ENCODE assay signal across 9 mouse cellular contexts in genomic region chr12:85639326-85640008, GRCm38 (mm10). TPM values are rescaled to one million over a fixed set of nuclear protein-coding genes. Genes with fewer than 3 reads are reported as not detected.
DNase-seq lines count a peak whose midpoint lies in the region; ATAC-seq and TF ChIP-seq lines count a peak whose summit lies in the region.
"Had no signal": no experiment of that assay in that cellular context is flagged by ENCODE, and none has a peak within 500 bp of the region (broad histone marks: within the 10 kb centered on the region; RNA-seq: fewer than 3 reads in every experiment).

No protein-coding gene starts in this region.

- peaks cover 15% of the 10 kb centered on the region for H3K4me1 ChIP-seq in cerebellum, adult 2 months (ENCODE audit: control insufficient read depth, insufficient read depth, low read length)
- H3K4me1 ChIP-seq in midbrain, embryonic 13.5 days (replicated peaks): 0 out of 2 replicates have a peak, but pooled peaks cover 4% of the 10 kb centered on the region
- H3K4me1 ChIP-seq in midbrain, embryonic 11.5 days (ENCODE audit: control insufficient read depth, insufficient read depth, low read length): no peaks in the 10 kb centered on the region
- peaks cover 42% of the 10 kb centered on the region for H3K4me1 ChIP-seq in lung, embryonic 16.5 days (replicated peaks; ENCODE audit: control insufficient read depth, insufficient read depth, low read length)

- 0 out of 2 replicates have a peak, but pooled peaks have one; percentile 34 for ATAC-seq in midbrain, embryonic 13.5 days
- ATAC-seq in midbrain, embryonic 11.5 days (ENCODE audit: low FRiP score): no peak
- peak; percentile 95 for ATAC-seq in lung, embryonic 16.5 days (ENCODE audit: low read depth)

- H3K9ac ChIP-seq in midbrain, embryonic 13.5 days (replicated peaks): no peak overlapping the region
- no peak overlapping the region for H3K9ac ChIP-seq in midbrain, embryonic 11.5 days (ENCODE audit: low read length)
- peak overlapping the region; percentile 16; the same call in 1 of the 2 replicates for H3K9ac ChIP-seq in lung, embryonic 16.5 days (ENCODE audit: low read length)

- 49% methylated on average over 12 of the region's 12 CpGs for WGBS in cerebellum, adult 2 months
- 86% methylated on average over 12 of the region's 12 CpGs for WGBS in midbrain, embryonic 13.5 days
- 86% methylated on average over 12 of the region's 12 CpGs for WGBS in midbrain, embryonic 11.5 days
- 19% methylated on average over 12 of the region's 12 CpGs for WGBS in lung, embryonic 16.5 days

- no peak overlapping the region for H3K4me2 ChIP-seq in midbrain, embryonic 13.5 days (replicated peaks)
- H3K4me2 ChIP-seq in midbrain, embryonic 11.5 days: no peak overlapping the region
- H3K4me2 ChIP-seq in lung, embryonic 16.5 days (ENCODE audit: low read depth, low read length): no peak overlapping the region; the same call in 1 of the 2 replicates

- intact Hi-C loops in heart, postnatal 36 days (cut with DNase I): loop anchor here (2.0 kb wide), 1 partner anchor 41 kb away; the partner anchor contains the start of gene Jdp2

- H3K4me3 ChIP-seq in cerebellum, adult 2 months (replicated peaks; ENCODE audit: insufficient read depth, low read depth, low read length): no peak overlapping the region
- no peak overlapping the region for H3K4me3 ChIP-seq in midbrain, embryonic 13.5 days (replicated peaks)
- H3K4me3 ChIP-seq in midbrain, embryonic 11.5 days (ENCODE audit: low read depth, low read length): no peak overlapping the region
- no peak overlapping the region for H3K4me3 ChIP-seq in lung, embryonic 16.5 days (ENCODE audit: low read length)
- H3K4me3 ChIP-seq: megakaryocyte, embryonic 14.5 days had no signal

- TF ChIP-seq CTCF in cerebellum, adult 2 months (IDR thresholded peaks at IDR 0.05; ENCODE audit: borderline replicate concordance, insufficient read depth, low read depth, low read length): no peak

- H3K27ac ChIP-seq in cerebellum, adult 2 months (ENCODE audit: insufficient read depth, low read length): no peak overlapping the region
- no peak overlapping the region for H3K27ac ChIP-seq in midbrain, embryonic 13.5 days
- no peak overlapping the region for H3K27ac ChIP-seq in midbrain, embryonic 11.5 days (ENCODE audit: low read depth, low read length)
- peak overlapping the region; percentile 85 for H3K27ac ChIP-seq in lung, embryonic 16.5 days (ENCODE audit: low read length)

- no peak for TF ChIP-seq POLR2A in cerebellum, adult 2 months (IDR thresholded peaks at IDR 0.05; ENCODE audit: borderline replicate concordance, insufficient read depth, low read length)

- H3K9me3 ChIP-seq in midbrain, embryonic 13.5 days: no peaks in the 10 kb centered on the region
- H3K9me3 ChIP-seq in midbrain, embryonic 11.5 days (ENCODE audit: control insufficient read depth, low read length): no peaks in the 10 kb centered on the region
- H3K9me3 ChIP-seq in lung, embryonic 16.5 days (ENCODE audit: control insufficient read depth, low read length): no peaks in the 10 kb centered on the region
- H3K9me3 ChIP-seq: megakaryocyte, embryonic 14.5 days had no signal

- peaks cover 12% of the 10 kb centered on the region; the same call in 1 of the 2 replicates for H3K36me3 ChIP-seq in midbrain, embryonic 13.5 days
- H3K36me3 ChIP-seq in midbrain, embryonic 11.5 days (ENCODE audit: control insufficient read depth, insufficient read depth, low read length): no peaks in the 10 kb centered on the region
- peaks cover 2% of the 10 kb centered on the region; the same call in 1 of the 2 replicates for H3K36me3 ChIP-seq in lung, embryonic 16.5 days (ENCODE audit: control insufficient read depth, insufficient read depth, low read length)

- H3K27me3 ChIP-seq in cerebellum, adult 2 months (ENCODE audit: control insufficient read depth, insufficient read depth, low read length): no peaks in the 10 kb centered on the region
- H3K27me3 ChIP-seq in midbrain, embryonic 13.5 days: no peaks in the 10 kb centered on the region
- no peaks in the 10 kb centered on the region for H3K27me3 ChIP-seq in midbrain, embryonic 11.5 days (ENCODE audit: control insufficient read depth, insufficient read depth, low read length)
- no peaks in the 10 kb centered on the region; the same call in 1 of the 2 replicates for H3K27me3 ChIP-seq in lung, embryonic 16.5 days (ENCODE audit: control insufficient read depth, insufficient read depth, low read depth, low read length)

- peak; percentile 41 to 43 for DNase-seq in cerebellum, adult 2 months
- no peak for DNase-seq in cerebellum, adult 8-10 months
- DNase-seq in midbrain, embryonic 11.5 days (ENCODE audit: low spot score, missing footprints): no peak
- DNase-seq in heart, postnatal 36 days: peak; percentile 62 to 63
- DNase-seq in testis, postnatal 14 days (ENCODE audit: low spot score): peak; percentile 43
- DNase-seq in spleen, adult 12 weeks (ENCODE audit: low spot score): no peak

RNA-seq across cellular contexts. Expression of gene Jdp2, which starts 40.6 kb away (rescaled TPM):
- 27.5 and 28.7 TPM in 2 replicates for polyA plus RNA-seq in cerebellum, adult 2 months (2012; rRNA removed)
- polyA plus RNA-seq in midbrain, embryonic 13.5 days (2015; fragmentation: Nextera tagmentation; extraction: Ambion mirVana): 0.24 and 0.34 TPM in 2 replicates
- polyA plus RNA-seq in midbrain, embryonic 11.5 days (2014; fragmentation: Nextera tagmentation; extraction: Ambion mirVana): 0.11 and 0.29 TPM in 2 replicates
- 1 to 10 TPM; 8.7 to 9.0 TPM for total RNA-seq in heart, postnatal 36 days (2021)
- 0.49 and 0.87 TPM in 2 replicates for polyA plus RNA-seq in lung, embryonic 16.5 days (2015; fragmentation: Nextera tagmentation; extraction: Ambion mirVana)

RNA-seq across cellular contexts. Expression of gene Batf, which starts 47.0 kb away (rescaled TPM):
- polyA plus RNA-seq in cerebellum, adult 2 months (2012; rRNA removed): 0.30 and 0.38 TPM in 2 replicates
- 0.85 and 1.6 TPM in 2 replicates for polyA plus RNA-seq in midbrain, embryonic 13.5 days (2015; fragmentation: Nextera tagmentation; extraction: Ambion mirVana)
- polyA plus RNA-seq in midbrain, embryonic 11.5 days (2014; fragmentation: Nextera tagmentation; extraction: Ambion mirVana): 1.7 and 2.3 TPM in 2 replicates
- 1 to 10 TPM in 1 of 2 experiments, under 1 TPM in 1; 0.64 to 1.2 TPM for total RNA-seq in heart, postnatal 36 days (2021)
- polyA plus RNA-seq in lung, embryonic 16.5 days (2015; fragmentation: Nextera tagmentation; extraction: Ambion mirVana): 5.4 and 5.7 TPM in 2 replicates

Comparison
In these comparisons a context has a peak if more than half of its experiments do, and no peak if none do; other contexts are left out.
1. DNase-seq: peak in cerebellum, adult 2 months (2 of 2), heart, postnatal 36 days (2 of 2) and testis, postnatal 14 days (single experiment); none in cerebellum, adult 8-10 months (single experiment), midbrain, embryonic 11.5 days (single experiment) and spleen, adult 12 weeks (single experiment).
2. RNA of gene Jdp2, which starts 40.6 kb away (polyA plus RNA-seq): 27.5 to 28.7 TPM in cerebellum, adult 2 months; 0.49 to 0.87 TPM in lung, embryonic 16.5 days, 0.24 to 0.34 TPM in midbrain, embryonic 13.5 days and 0.11 to 0.29 TPM in midbrain, embryonic 11.5 days; every median in the first group is over 10 times any median in the second.